Comparison of ENCODE assay signal across 21 mouse cellular contexts in genomic region chrX:74045107-74045506, GRCm38 (mm10). TPM values are rescaled to one million over a fixed set of nuclear protein-coding genes. Genes with fewer than 3 reads are reported as not detected.
A peak's percentile ranks its signal among the peaks of the same experiment; 100 is the strongest.
DNase-seq lines count a peak whose midpoint lies in the region; ATAC-seq and TF ChIP-seq lines count a peak whose summit lies in the region.
"Had no signal": no experiment of that assay in that cellular context is flagged by ENCODE, and none has a peak within 500 bp of the region (broad histone marks: within the 10 kb centered on the region; RNA-seq: fewer than 3 reads in every experiment).

No protein-coding gene starts in this region.

- WGBS in liver, adult 2 months: 5% methylated on average over 1 of the region's 1 CpGs
- WGBS in liver, postnatal 0 days (ENCODE audit: insufficient replicate concordance): 39% methylated on average over 1 of the region's 1 CpGs

- no peak for ATAC-seq in liver, postnatal 0 days
- 0 out of 2 replicates have a peak, but pooled peaks have one; percentile 6 for ATAC-seq in megakaryocyte progenitor cell, adult 5-6 weeks (replicated peaks; ENCODE audit: poor library complexity)
- ATAC-seq: inflammation-experienced regulatory T-cells, adult 6 months had no signal

- H3K27ac ChIP-seq in liver, adult 2 months (replicated peaks; ENCODE audit: insufficient read depth, low read depth, low read length): no peak overlapping the region
- H3K27ac ChIP-seq in liver, postnatal 0 days (ENCODE audit: low read depth): no peak overlapping the region
- no peak overlapping the region for H3K27ac ChIP-seq in layer of hippocampus, adult 2 months
- H3K27ac ChIP-seq: forebrain, embryonic 10.5 days; hindbrain, embryonic 12.5 days; limb, embryonic 13.5 days; liver, embryonic 15.5 days; stomach, embryonic 15.5 days had no signal

- no peak for TF ChIP-seq EP300 in liver, postnatal 0 days (IDR thresholded peaks at IDR 0.05; ENCODE audit: low read depth)

- peak; percentile 25 to 49 for DNase-seq in cerebellum, postnatal 10 days
- no peak for DNase-seq in cerebellum, adult 9-11 months
- peak; percentile 66 for DNase-seq in liver, adult 2 months (ENCODE audit: extremely low read depth, low read depth, low spot score)
- DNase-seq in liver, postnatal 0 days: no peak
- DNase-seq in adrenal gland, adult 2 months: peak; percentile 42
- DNase-seq in layer of hippocampus, adult 2 months (ENCODE audit: low spot score in 2 of 2): no peak
- DNase-seq: heart, adult 11 months; heart, postnatal 14 days; lung, postnatal 10 days; midbrain, embryonic 14.5 days; retina, postnatal 1 day had no signal

- TF ChIP-seq POLR2A in liver, adult 2 months (IDR thresholded peaks at IDR 0.05; ENCODE audit: extremely low read depth, insufficient read depth, low read length): no peak

- no peak for TF ChIP-seq CTCF in liver, adult 2 months (IDR thresholded peaks at IDR 0.05; ENCODE audit: low read depth, low read length)
- TF ChIP-seq CTCF in liver, postnatal 0 days (IDR thresholded peaks at IDR 0.05; ENCODE audit: low read depth): no peak
- no peak for TF ChIP-seq CTCF in layer of hippocampus, adult 2 months (conservative IDR thresholded peaks at IDR 0.05)

- no peak overlapping the region for H3K4me2 ChIP-seq in liver, postnatal 0 days (ENCODE audit: low read depth, low read length)
- H3K4me2 ChIP-seq: heart, embryonic 12.5 days; hindbrain, embryonic 12.5 days; limb, embryonic 13.5 days; liver, embryonic 15.5 days; stomach, embryonic 15.5 days had no signal

- no peaks in the 10 kb centered on the region for H3K9me3 ChIP-seq in liver, postnatal 0 days (ENCODE audit: low read length)
- H3K9me3 ChIP-seq: forebrain, embryonic 10.5 days; heart, embryonic 12.5 days; hindbrain, embryonic 12.5 days; limb, embryonic 13.5 days; liver, embryonic 15.5 days; stomach, embryonic 15.5 days had no signal

- peaks cover 14% of the 10 kb centered on the region for H3K4me1 ChIP-seq in liver, adult 2 months (ENCODE audit: control insufficient read depth, insufficient read depth, low read length)
- H3K4me1 ChIP-seq in liver, postnatal 0 days (ENCODE audit: insufficient read depth): no peaks in the 10 kb centered on the region; the same call in 1 of the 2 replicates
- H3K4me1 ChIP-seq: forebrain, embryonic 10.5 days; hindbrain, embryonic 12.5 days; limb, embryonic 13.5 days; stomach, embryonic 15.5 days had no signal

- peaks cover 5% of the 10 kb centered on the region; the same call in 1 of the 2 replicates for H3K79me2 ChIP-seq in liver, adult 2 months (ENCODE audit: control insufficient read depth, insufficient read depth, low read length)

- H3K9ac ChIP-seq in liver, adult 2 months (ENCODE audit: low read depth, low read length): no peak overlapping the region
- H3K9ac ChIP-seq in liver, postnatal 0 days (replicated peaks): no peak overlapping the region
- H3K9ac ChIP-seq: heart, embryonic 12.5 days; hindbrain, embryonic 12.5 days; limb, embryonic 13.5 days; liver, embryonic 15.5 days; stomach, embryonic 15.5 days had no signal

- no peaks in the 10 kb centered on the region for H3K36me3 ChIP-seq in liver, adult 2 months (ENCODE audit: control insufficient read depth, insufficient read depth, low read length)
- H3K36me3 ChIP-seq in liver, postnatal 0 days (replicated peaks; ENCODE audit: insufficient read depth, low read length): no peaks in the 10 kb centered on the region
- H3K36me3 ChIP-seq: heart, embryonic 12.5 days; hindbrain, embryonic 12.5 days; limb, embryonic 13.5 days; liver, embryonic 15.5 days; stomach, embryonic 15.5 days had no signal

- no peak overlapping the region for H3K4me3 ChIP-seq in liver, adult 2 months (ENCODE audit: insufficient read depth, low read depth, low read length)
- H3K4me3 ChIP-seq in liver, postnatal 0 days (ENCODE audit: low read depth, low read length): no peak overlapping the region
- no peak overlapping the region for H3K4me3 ChIP-seq in layer of hippocampus, adult 2 months
- H3K4me3 ChIP-seq: forebrain, embryonic 10.5 days; heart, embryonic 12.5 days; hindbrain, embryonic 12.5 days; limb, embryonic 13.5 days; liver, embryonic 15.5 days; myocyte; stomach, embryonic 15.5 days had no signal

- no peaks in the 10 kb centered on the region for H3K27me3 ChIP-seq in liver, adult 2 months (ENCODE audit: control insufficient read depth, insufficient read depth, low read length)
- H3K27me3 ChIP-seq in liver, postnatal 0 days (ENCODE audit: insufficient read depth, low read length): no peaks in the 10 kb centered on the region
- H3K27me3 ChIP-seq: CH12.LX; heart, embryonic 12.5 days; hindbrain, embryonic 12.5 days; limb, embryonic 13.5 days; liver, embryonic 15.5 days; stomach, embryonic 15.5 days had no signal

RNA-seq across cellular contexts. Expression of gene Irak1, which starts 21.4 kb away (rescaled TPM):
- 17.0 and 26.4 TPM in 2 replicates for total RNA-seq in liver, adult 2 months (2014; rRNA removed)
- polyA plus RNA-seq in liver, adult 2 months (2012; rRNA removed): 84.7 and 86.7 TPM in 2 replicates
- polyA plus RNA-seq in liver, postnatal 0 days (2015; fragmentation: Nextera tagmentation; extraction: Ambion mirVana): 17.9 and 18.7 TPM in 2 replicates
- total RNA-seq in adrenal gland, adult 2 months (2021): 100 to 1,000 TPM; 113 to 130 TPM
- 586 and 733 TPM in 2 replicates for polyA plus RNA-seq in adrenal gland, adult 2 months (2012; rRNA removed)
- 74.6 and 83.9 TPM in 2 replicates for total RNA-seq in megakaryocyte progenitor cell, adult 5-6 weeks (2015)
- total RNA-seq in megakaryocyte progenitor cell, adult 5-6 weeks (2017): 53.9 and 57.1 TPM in 2 replicates
- total RNA-seq in layer of hippocampus, adult 2 months (2021): 10 to 100 TPM; 59.3 to 62.6 TPM

Comparison
In these comparisons a context has a peak if more than half of its experiments do, and no peak if none do; other contexts are left out.
1. DNase-seq: peak in cerebellum, postnatal 10 days (2 of 2), liver, adult 2 months (single experiment) and adrenal gland, adult 2 months (single experiment); none in cerebellum, adult 9-11 months (single experiment), liver, postnatal 0 days (single experiment) and layer of hippocampus, adult 2 months (0 of 2).